Mouse (Mus musculus): ENCODE data around the gene Cfap44. TPM values are rescaled to one million over a fixed set of nuclear protein-coding genes. Genes with fewer than 3 reads are reported as not detected.

Cfap44 gene
- polyA plus RNA-seq, 1 experiment from 2014 or later, result 1.0 TPM

DNA sequence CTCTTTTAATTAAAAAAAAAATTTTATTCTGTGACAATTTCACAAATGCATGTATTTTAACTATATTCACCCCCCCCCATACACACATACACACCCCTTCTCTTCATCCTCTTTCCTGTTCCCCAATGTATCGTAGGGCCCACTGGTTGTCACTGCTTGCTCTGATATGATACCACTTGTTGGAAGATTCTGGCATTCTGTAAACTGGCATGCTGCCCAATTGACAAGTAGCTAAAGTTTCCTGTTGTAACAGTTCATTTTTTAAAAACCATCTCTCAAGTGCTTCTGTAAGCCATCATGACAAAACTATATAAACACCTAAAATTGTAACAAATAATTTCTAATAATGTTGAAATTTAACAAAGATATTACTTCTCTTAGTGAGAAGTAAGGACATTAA, 10.3 kb upstream of the Cfap44 start:
- peaks cover 4% of the 10 kb centered on the region; the same call in 1 of the 2 replicates for H3K4me1 ChIP-seq
- H3K27me3 ChIP-seq (replicated peaks), result no peaks in the 10 kb centered on the region
- ATAC-seq (ENCODE audit: low FRiP score, low read depth), result no peak
- peaks cover 8% of the 10 kb centered on the region for H3K36me3 ChIP-seq
- no peak overlapping the region for H3K9ac ChIP-seq
- WGBS, result 95% methylated on average over 1 of the region's 1 CpGs
- H3K4me2 ChIP-seq (replicated peaks), result no peak overlapping the region
- H3K4me3 ChIP-seq, result no peak overlapping the region
- no peak overlapping the region for H3K27ac ChIP-seq
- no peaks in the 10 kb centered on the region for H3K9me3 ChIP-seq

GRCm38 (mm10) chr16:44391877-44392548, 2.6 kb upstream of the Cfap44 start:
- peaks cover 7% of the 10 kb centered on the region; the same call in 1 of the 2 replicates for H3K36me3 ChIP-seq
- peaks cover 11% of the 10 kb centered on the region for H3K4me1 ChIP-seq
- H3K9ac ChIP-seq, result no peak overlapping the region; the same call in 1 of the 2 replicates
- 45% methylated on average over 9 of the region's 9 CpGs for WGBS
- H3K4me3 ChIP-seq, result no peak overlapping the region
- H3K27ac ChIP-seq, result no peak overlapping the region
- ATAC-seq (ENCODE audit: low FRiP score, low read depth), result no peak
- no peaks in the 10 kb centered on the region for H3K27me3 ChIP-seq (replicated peaks)
- H3K4me2 ChIP-seq (replicated peaks), result 0 out of 2 replicates have a peak overlapping the region, but pooled peaks have one; percentile 13
- H3K9me3 ChIP-seq, result no peaks in the 10 kb centered on the region

GRCm38 (mm10) chr16:44404933-44405332, 10.3 kb downstream of the Cfap44 start:
- whole genome bisulfite sequencing, result 96% methylated on average over 5 of the region's 5 CpGs
- Histone ChIP-seq H3K36me3 (no peaks in the 10 kb centered on the region), H3K4me1 (no peaks in the 10 kb centered on the region), H3K4me2 (replicated peaks) (no peak overlapping the region), H3K9me3 (peaks cover 6% of the 10 kb centered on the region; the same call in 1 of the 2 replicates), H3K27me3 (replicated peaks) (no peaks in the 10 kb centered on the region), H3K27ac (no peak overlapping the region), H3K4me3 (no peak overlapping the region), H3K9ac (no peak overlapping the region)
- no peak for ATAC-seq (ENCODE audit: low FRiP score, low read depth)

- ATAC-seq (ENCODE audit: low FRiP score, low read depth), result no peak
- H3K4me2 ChIP-seq (replicated peaks), result no peak overlapping the region
- no peak overlapping the region for H3K9ac ChIP-seq
- no peak overlapping the region for H3K4me3 ChIP-seq
- no peaks in the 10 kb centered on the region for H3K36me3 ChIP-seq
- H3K4me1 ChIP-seq, result no peaks in the 10 kb centered on the region
- H3K27me3 ChIP-seq (replicated peaks), result no peaks in the 10 kb centered on the region
- peaks cover 6% of the 10 kb centered on the region; the same call in 1 of the 2 replicates for H3K9me3 ChIP-seq
- no peak overlapping the region for H3K27ac ChIP-seq
- WGBS, result 91% methylated on average over 5 of the region's 5 CpGs
Observed at GRCm38 (mm10) chr16:44407211-44407610, 12.6 kb downstream of the Cfap44 start.

DNA sequence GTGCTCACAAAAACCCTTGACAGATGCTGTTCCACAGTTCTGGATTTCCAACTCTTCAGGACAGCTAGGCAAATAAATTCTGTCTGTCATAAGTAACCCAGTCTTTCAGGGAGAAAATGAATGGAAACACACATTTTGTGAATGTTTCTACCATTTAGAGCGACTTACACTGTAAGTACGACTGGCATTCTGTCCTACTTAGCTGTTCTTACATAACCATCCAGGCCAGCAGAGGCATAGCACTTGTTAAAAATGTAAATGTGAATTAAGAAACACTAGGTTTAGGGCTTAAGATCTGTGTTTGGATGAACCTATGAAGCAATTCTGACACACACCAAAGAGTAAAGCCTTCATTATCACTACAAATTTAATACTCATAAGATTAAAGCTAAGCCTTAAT, 13.7 kb downstream of the Cfap44 start:
- H3K4me2 ChIP-seq (replicated peaks), result no peak overlapping the region
- no peak for ATAC-seq (ENCODE audit: low FRiP score, low read depth)
- WGBS, result 96% methylated on average over 2 of the region's 2 CpGs

DNA sequence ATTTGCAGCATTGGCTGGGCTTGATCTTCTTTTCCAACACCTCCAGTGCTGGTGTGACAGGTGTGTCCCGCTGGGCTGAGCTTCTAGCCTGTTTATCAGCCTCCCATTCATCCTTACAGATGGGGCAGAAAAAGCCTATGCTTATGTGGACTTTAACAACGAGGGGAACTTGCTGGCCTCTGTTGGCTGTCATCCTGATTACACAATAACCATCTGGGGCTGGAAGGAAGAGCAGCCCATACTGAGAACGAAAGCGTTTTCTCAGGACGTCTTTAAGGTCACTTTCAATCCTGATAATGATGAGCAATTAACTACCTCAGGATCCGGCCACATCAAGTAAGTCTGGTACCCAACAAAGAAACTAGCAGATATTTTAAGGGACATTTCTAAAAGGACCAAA, 15.6 kb downstream of the Cfap44 start:
- H3K4me3 ChIP-seq, result no peak overlapping the region
- WGBS, result 72% methylated on average over 6 of the region's 6 CpGs
- no peaks in the 10 kb centered on the region for H3K4me1 ChIP-seq
- ATAC-seq (ENCODE audit: low FRiP score, low read depth), result no peak
- no peak overlapping the region for H3K9ac ChIP-seq
- no peak overlapping the region for H3K27ac ChIP-seq
- H3K9me3 ChIP-seq, result no peaks in the 10 kb centered on the region
- H3K27me3 ChIP-seq (replicated peaks), result no peaks in the 10 kb centered on the region
- H3K4me2 ChIP-seq (replicated peaks), result no peak overlapping the region
- no peaks in the 10 kb centered on the region for H3K36me3 ChIP-seq

More for the DNA sequence above, 13.7 kb downstream of the Cfap44 start:
- Histone ChIP-seq H3K9ac (no peak overlapping the region), H3K27me3 (replicated peaks) (no peaks in the 10 kb centered on the region), H3K4me3 (no peak overlapping the region), H3K27ac (no peak overlapping the region), H3K36me3 (no peaks in the 10 kb centered on the region), H3K9me3 (peaks cover 6% of the 10 kb centered on the region; the same call in 1 of the 2 replicates), H3K4me1 (no peaks in the 10 kb centered on the region)

GRCm38 (mm10) chr16:44417596-44417995, 23.0 kb downstream of the Cfap44 start:
- no peak overlapping the region for H3K4me3 ChIP-seq
- H3K4me1 ChIP-seq, result no peaks in the 10 kb centered on the region
- H3K9ac ChIP-seq, result no peak overlapping the region
- H3K27me3 ChIP-seq (replicated peaks), result no peaks in the 10 kb centered on the region
- H3K27ac ChIP-seq, result no peak overlapping the region
- H3K4me2 ChIP-seq (replicated peaks), result no peak overlapping the region
- H3K9me3 ChIP-seq, result no peaks in the 10 kb centered on the region
- 83% methylated on average over 8 of the region's 8 CpGs for WGBS
- no peaks in the 10 kb centered on the region for H3K36me3 ChIP-seq
- no peak for ATAC-seq (ENCODE audit: low FRiP score, low read depth)

DNA sequence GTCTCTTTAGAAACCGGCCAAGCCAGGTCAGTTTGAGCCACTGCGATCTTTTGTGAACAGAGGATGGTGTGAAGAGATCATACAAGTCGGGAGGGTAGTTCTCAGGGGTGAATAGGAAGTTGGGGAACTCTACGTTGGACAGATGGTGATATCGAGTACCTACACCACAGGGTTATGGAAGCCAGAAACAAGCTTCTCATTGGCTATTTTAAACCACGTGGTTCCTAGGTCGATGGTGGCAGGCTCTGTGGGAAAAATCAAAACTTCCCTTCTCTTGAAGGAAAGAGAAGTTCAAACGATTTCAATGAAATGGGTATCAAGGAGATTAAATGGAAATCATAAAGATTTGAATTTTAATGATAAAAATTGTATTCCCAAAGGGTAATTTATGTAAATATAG, 27.1 kb downstream of the Cfap44 start:
- WGBS, result 89% methylated on average over 8 of the region's 8 CpGs
- no peak for ATAC-seq (ENCODE audit: low FRiP score, low read depth)
- no peaks in the 10 kb centered on the region for H3K27me3 ChIP-seq (replicated peaks)

DNA sequence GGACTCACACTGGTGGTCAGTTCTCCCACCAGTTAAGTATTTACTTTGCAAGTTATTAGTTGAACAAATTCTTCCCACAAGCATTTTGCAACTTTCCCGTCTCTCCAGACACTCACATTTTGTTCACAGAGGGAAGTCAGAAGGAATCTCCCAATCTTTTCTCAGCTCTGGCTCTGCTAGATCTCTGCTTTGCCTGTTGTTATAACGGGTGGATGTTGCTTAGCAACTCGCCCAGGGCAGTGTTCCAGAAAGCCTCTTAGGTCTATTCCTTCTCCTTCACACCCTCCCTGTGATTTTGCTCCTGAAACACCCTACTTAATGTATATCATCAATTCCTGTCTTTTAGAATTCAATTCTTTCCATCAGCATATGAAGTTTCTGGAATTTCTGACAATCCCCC, 28.9 kb downstream of the Cfap44 start:
- Histone ChIP-seq H3K36me3 (no peaks in the 10 kb centered on the region), H3K27ac (no peak overlapping the region), H3K4me1 (no peaks in the 10 kb centered on the region), H3K9ac (no peak overlapping the region), H3K27me3 (replicated peaks) (no peaks in the 10 kb centered on the region), H3K9me3 (no peaks in the 10 kb centered on the region), H3K4me2 (replicated peaks) (no peak overlapping the region), H3K4me3 (no peak overlapping the region)
- 59% methylated on average over 3 of the region's 3 CpGs for WGBS
- ATAC-seq (ENCODE audit: low FRiP score, low read depth), result no peak

More for the DNA sequence above, 27.1 kb downstream of the Cfap44 start:
- no peak overlapping the region for H3K4me2 ChIP-seq (replicated peaks)
- H3K9me3 ChIP-seq, result no peaks in the 10 kb centered on the region
- no peak overlapping the region for H3K4me3 ChIP-seq
- H3K27ac ChIP-seq, result no peak overlapping the region
- no peak overlapping the region for H3K9ac ChIP-seq
- no peaks in the 10 kb centered on the region for H3K36me3 ChIP-seq
- H3K4me1 ChIP-seq, result no peaks in the 10 kb centered on the region

DNA sequence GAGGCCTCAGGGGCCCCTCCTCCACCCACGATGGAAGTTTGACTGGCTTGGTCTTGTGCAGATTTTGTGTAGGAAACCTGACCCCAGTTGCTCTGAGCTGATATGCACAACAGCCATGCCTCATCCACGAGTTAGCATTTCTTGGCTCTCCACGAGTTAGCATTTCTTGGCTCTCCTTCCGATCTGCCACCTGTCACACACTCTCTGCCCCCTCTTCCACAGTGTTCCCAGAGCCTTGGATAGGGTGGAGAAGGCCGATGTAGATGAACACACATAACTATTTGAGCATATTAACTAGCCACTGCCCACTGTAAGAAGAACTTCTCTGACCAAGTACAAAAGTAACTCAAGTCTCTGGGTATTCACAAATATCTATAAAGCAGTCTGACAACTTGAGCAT, 33.9 kb downstream of the Cfap44 start:
- Histone ChIP-seq H3K27ac (no peak overlapping the region), H3K9me3 (no peaks in the 10 kb centered on the region), H3K27me3 (replicated peaks) (no peaks in the 10 kb centered on the region), H3K4me1 (peaks cover 4% of the 10 kb centered on the region), H3K9ac (no peak overlapping the region), H3K4me3 (no peak overlapping the region), H3K4me2 (replicated peaks) (no peak overlapping the region), H3K36me3 (no peaks in the 10 kb centered on the region)
- WGBS, result 79% methylated on average over 5 of the region's 5 CpGs
- no peak for ATAC-seq (ENCODE audit: low FRiP score, low read depth)

DNA sequence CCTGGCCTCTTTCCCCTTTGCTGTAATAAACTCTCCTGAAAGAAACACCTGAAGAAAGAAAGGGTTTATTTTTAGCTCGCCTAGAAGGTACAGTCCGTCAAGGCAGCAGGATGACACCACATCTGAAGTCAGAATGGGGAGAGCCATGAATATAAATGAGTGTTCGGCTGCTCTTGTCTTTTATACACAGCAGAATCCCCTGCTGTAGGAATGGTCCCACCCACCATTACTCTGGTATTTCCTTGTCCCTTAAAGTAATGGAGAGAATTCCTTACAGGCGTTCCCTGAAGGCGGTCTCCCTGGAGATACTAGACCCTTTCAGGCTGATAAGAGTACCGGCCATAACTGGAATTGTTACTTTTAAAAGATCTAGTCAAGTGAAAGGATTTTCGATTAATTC, 35.4 kb downstream of the Cfap44 start:
- no peak overlapping the region for H3K4me3 ChIP-seq
- 0 out of 2 replicates have a peak overlapping the region, but pooled peaks have one; percentile 16 for H3K4me2 ChIP-seq (replicated peaks)
- no peaks in the 10 kb centered on the region for H3K36me3 ChIP-seq
- no peaks in the 10 kb centered on the region for H3K9me3 ChIP-seq
- peak; percentile 74 for ATAC-seq (ENCODE audit: low FRiP score, low read depth)
- WGBS, result 45% methylated on average over 7 of the region's 7 CpGs
- no peak overlapping the region for H3K9ac ChIP-seq
- no peak overlapping the region for H3K27ac ChIP-seq
- no peaks in the 10 kb centered on the region for H3K27me3 ChIP-seq (replicated peaks)
- peaks cover 4% of the 10 kb centered on the region for H3K4me1 ChIP-seq

GRCm38 (mm10) chr16:44434931-44435330, 40.3 kb downstream of the Cfap44 start:
- 89% methylated on average over 7 of the region's 7 CpGs for WGBS

DNA sequence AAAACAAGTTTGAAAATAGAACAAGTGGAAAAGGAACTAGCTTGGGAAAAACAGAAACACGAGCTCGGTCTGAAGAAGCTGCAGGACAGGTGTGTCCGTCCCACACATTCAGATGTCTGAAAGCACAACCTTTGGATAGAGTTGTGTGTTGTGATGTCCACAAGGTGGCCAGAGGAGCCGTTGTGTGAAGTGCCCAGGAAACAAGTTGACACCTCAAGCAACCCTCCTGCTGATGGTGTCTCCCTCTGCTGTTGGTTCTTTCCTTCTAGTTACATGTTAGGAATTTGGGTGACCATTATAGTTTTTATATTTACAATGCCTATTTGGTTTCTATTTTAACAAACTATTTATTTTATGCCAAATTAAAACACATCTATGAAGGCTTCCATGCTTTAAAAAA, 40.9 kb downstream of the Cfap44 start:
- Histone ChIP-seq H3K9me3 (no peaks in the 10 kb centered on the region), H3K4me2 (replicated peaks) (no peak overlapping the region), H3K36me3 (no peaks in the 10 kb centered on the region), H3K4me3 (no peak overlapping the region), H3K27me3 (replicated peaks) (no peaks in the 10 kb centered on the region), H3K27ac (no peak overlapping the region), H3K4me1 (no peaks in the 10 kb centered on the region), H3K9ac (no peak overlapping the region)
- ATAC-seq (ENCODE audit: low FRiP score, low read depth), result no peak
- WGBS, result 76% methylated on average over 4 of the region's 4 CpGs

More at GRCm38 (mm10) chr16:44434931-44435330, 40.3 kb downstream of the Cfap44 start:
- Histone ChIP-seq H3K27ac (no peak overlapping the region), H3K4me3 (no peak overlapping the region), H3K36me3 (no peaks in the 10 kb centered on the region), H3K9me3 (no peaks in the 10 kb centered on the region), H3K4me2 (replicated peaks) (no peak overlapping the region), H3K4me1 (peaks cover 1% of the 10 kb centered on the region), H3K27me3 (replicated peaks) (no peaks in the 10 kb centered on the region), H3K9ac (no peak overlapping the region)
- no peak for ATAC-seq (ENCODE audit: low FRiP score, low read depth)

Data from neural tube, embryonic 12.5 days (tissue).